Mouse (Mus musculus) forebrain, embryonic 12.5 days (tissue): ENCODE data around the gene Sema5b. TPM values are rescaled to one million over a fixed set of nuclear protein-coding genes. Genes with fewer than 3 reads are reported as not detected.

Experiments
- ATAC-seq: fragments of 200-750 bp; cut with Nextera tagmentation; 2 replicates; pipeline ENCODE4 v1.8.0; 2017; ENCODE audit warnings: moderate TSS enrichment; ENCODE audit not compliant: low FRiP score
- H3K27ac ChIP-seq: fragments of 300-500 bp; sonication (generic); 2 replicates; pipeline ENCODE4 v1.5.1; 2016; ENCODE audit warnings: mild to moderate bottlenecking
- H3K27me3 ChIP-seq: fragments of 300-500 bp; sonication (generic); 2 replicates; pipeline ENCODE4 v1.6.1; 2016; ENCODE audit warnings: mild to moderate bottlenecking
- H3K36me3 ChIP-seq: fragments of 300-500 bp; sonication (generic); replicated peaks from 2 replicates; pipeline ENCODE4 v1.6.1; 2016; ENCODE audit warnings: mild to moderate bottlenecking
- H3K4me1 ChIP-seq: fragments of 300-500 bp; sonication (generic); 2 replicates; pipeline ENCODE4 v1.6.1; 2016
- H3K4me2 ChIP-seq: fragments of 300-500 bp; sonication (generic); 2 replicates; pipeline ENCODE4 v1.6.1; 2016; ENCODE audit warnings: mild to moderate bottlenecking, moderate library complexity
- H3K4me3 ChIP-seq: fragments of 300-500 bp; sonication (generic); replicated peaks from 2 replicates; pipeline ENCODE4 v1.5.1; 2016; ENCODE audit warnings: mild to moderate bottlenecking
- H3K9ac ChIP-seq: fragments of 300-500 bp; sonication (generic); 2 replicates; pipeline ENCODE4 v1.6.1; 2016; ENCODE audit warnings: mild to moderate bottlenecking
- H3K9me3 ChIP-seq: fragments of 300-500 bp; sonication (generic); 2 replicates; pipeline ENCODE4 v1.6.1; 2016
- WGBS: fragments of 180-500 bp; shearing (Covaris S2); methylation state at CpG from one replicate; pipeline ENCODE4 v1.1.7; 2016; 5-methylcytosine and 5-hydroxymethylcytosine counted together
- polyA plus RNA-seq: library from polyadenylated mRNA; unstranded; fragments of >200 nt; fragmentation: Nextera tagmentation; extraction: Ambion mirVana; gene quantifications from 2 replicates; pipeline ENCODE4 v1.2.1, GENCODE M21; 2016

The Sema5b gene
- polyA plus RNA-seq, 1 experiment from 2014 or later, result 55.7 TPM

- Histone ChIP-seq H3K9me3 (no peaks in the 10 kb centered on the region), H3K4me2 (no peak overlapping the region), H3K9ac (no peak overlapping the region), H3K4me3 (no peak overlapping the region), H3K4me1 (peaks cover 5% of the 10 kb centered on the region; the same call in 1 of the 2 replicates), H3K27ac (no peak overlapping the region), H3K27me3 (no peaks in the 10 kb centered on the region), H3K36me3 (no peaks in the 10 kb centered on the region)
- 92% methylated on average over 5 of the region's 5 CpGs for WGBS
- no peak for ATAC-seq
These were observed 166.1 kb downstream of the Sema5b start for GRCm38 (mm10) chr16:35707004-35707403.

GRCm38 (mm10) chr16:35711004-35711403, 170.1 kb downstream of the Sema5b start:
- no peak overlapping the region for H3K9ac ChIP-seq
- no peak overlapping the region for H3K4me2 ChIP-seq
- H3K27me3 ChIP-seq, result no peaks in the 10 kb centered on the region
- H3K36me3 ChIP-seq, result peaks cover under 1% of the 10 kb centered on the region
- no peak; the same call in 1 of the 2 replicates for ATAC-seq
- no peak overlapping the region for H3K4me3 ChIP-seq
- H3K4me1 ChIP-seq, result peaks cover 9% of the 10 kb centered on the region
- H3K27ac ChIP-seq, result no peak overlapping the region
- H3K9me3 ChIP-seq, result no peaks in the 10 kb centered on the region
- WGBS, result 65% methylated on average over 7 of the region's 7 CpGs

GRCm38 (mm10) chr16:35713606-35714005, 172.7 kb downstream of the Sema5b start:
- no peaks in the 10 kb centered on the region for H3K9me3 ChIP-seq
- WGBS, result 86% methylated on average over 7 of the region's 7 CpGs
- H3K27me3 ChIP-seq, result no peaks in the 10 kb centered on the region
- no peak overlapping the region for H3K27ac ChIP-seq
- H3K9ac ChIP-seq, result no peak overlapping the region
- H3K4me1 ChIP-seq, result peaks cover 9% of the 10 kb centered on the region
- peaks cover 8% of the 10 kb centered on the region for H3K36me3 ChIP-seq
- ATAC-seq, result no peak
- H3K4me2 ChIP-seq, result no peak overlapping the region
- no peak overlapping the region for H3K4me3 ChIP-seq

Other genes starting within 250 kb of the Sema5b start
- gene Sec22a, start 177.2 kb upstream of the Sema5b start, polyA plus RNA-seq, result 40.9 and 43.3 TPM in 2 replicates
- 15.8 and 17.0 TPM in 2 replicates for gene Pdia5, start 50.3 kb upstream of the Sema5b start, polyA plus RNA-seq
- gene Dirc2, start 228.2 kb downstream of the Sema5b start, polyA plus RNA-seq, result 22.7 and 23.3 TPM in 2 replicates
- 20.2 and 22.2 TPM in 2 replicates for gene Hspbap1, start 229.2 kb downstream of the Sema5b start, polyA plus RNA-seq